Mouse (Mus musculus) adrenal gland, adult 18-20 months (tissue): ENCODE measurements around the gene Gcm1. TPM values are rescaled to one million over a fixed set of nuclear protein-coding genes. Genes with fewer than 3 reads are reported as not detected.
"Not testable (repeated sequence)": the region's sequence is repeated elsewhere in the genome, so short reads cannot be mapped to it uniquely, and the experiment has no call there.

Source experiments
- DNase-seq, 2 experiments: peaks; one replicate each; pipeline ENCODE4 v3.0.0; 2021 to 2022; ENCODE audit warnings: low spot score in 2 of 2
- total RNA-seq, 2 experiments: library from RNA; stranded (reverse); gene quantifications; 1 replicate in 1 of 2; 2 replicates in 1 of 2; pipeline ENCODE4 v1.2.3; 2021

Gene Gcm1
- total RNA-seq, 2 experiments from 2014 or later = not detected

- DNase-seq = no peak
Measured at GRCm38 (mm10) chr9:78045171-78045570, 6.6 kb upstream of the Gcm1 start.

GRCm38 (mm10) chr9:78046755-78047154, 5.0 kb upstream of the Gcm1 start:
- no peak for DNase-seq

GRCm38 (mm10) chr9:78050452-78050970, 1.2 kb upstream of the Gcm1 start:
- DNase-seq = no peak

GRCm38 (mm10) chr9:78053821-78054220, 2.1 kb downstream of the Gcm1 start:
- no peak for DNase-seq

- DNase-seq = no peak
Measured at GRCm38 (mm10) chr9:78054298-78054697, 2.6 kb downstream of the Gcm1 start.

GRCm38 (mm10) chr9:78059525-78060120, 7.9 kb downstream of the Gcm1 start:
- no peak for DNase-seq

- no peak for DNase-seq
Measured at GRCm38 (mm10) chr9:78062392-78062791, 10.7 kb downstream of the Gcm1 start.

- DNase-seq = no peak
Measured at GRCm38 (mm10) chr9:78064121-78064520, 12.4 kb downstream of the Gcm1 start.

- DNase-seq = no peak
Measured at GRCm38 (mm10) chr9:78070496-78070895, 18.8 kb downstream of the Gcm1 start.

- DNase-seq = no peak
Measured at GRCm38 (mm10) chr9:78071626-78072025, 19.9 kb downstream of the Gcm1 start.

GRCm38 (mm10) chr9:78073291-78073690, 21.6 kb downstream of the Gcm1 start:
- not testable (repeated sequence) for DNase-seq

GRCm38 (mm10) chr9:78073713-78074340, 22.1 kb downstream of the Gcm1 start:
- DNase-seq = no peak

GRCm38 (mm10) chr9:78075256-78075655, 23.5 kb downstream of the Gcm1 start:
- no peak for DNase-seq

GRCm38 (mm10) chr9:78078240-78078639, 26.5 kb downstream of the Gcm1 start:
- no peak for DNase-seq

- no peak for DNase-seq
Measured at GRCm38 (mm10) chr9:78081835-78082234, 30.1 kb downstream of the Gcm1 start.

- DNase-seq = no peak
Measured at GRCm38 (mm10) chr9:78084341-78084740, 32.6 kb downstream of the Gcm1 start.

- DNase-seq = no peak
Measured at GRCm38 (mm10) chr9:78085722-78086287, 34.1 kb downstream of the Gcm1 start.

- no peak for DNase-seq
Measured at GRCm38 (mm10) chr9:78087751-78088150, 36.0 kb downstream of the Gcm1 start.

GRCm38 (mm10) chr9:78088521-78088920, 36.8 kb downstream of the Gcm1 start:
- no peak for DNase-seq

- no peak for DNase-seq
Measured at GRCm38 (mm10) chr9:78088971-78089370, 37.2 kb downstream of the Gcm1 start.

- DNase-seq = no peak
Measured at GRCm38 (mm10) chr9:78089906-78090305, 38.2 kb downstream of the Gcm1 start.

- DNase-seq = no peak
Measured at GRCm38 (mm10) chr9:78090596-78090995, 38.9 kb downstream of the Gcm1 start.
